Comparison of ENCODE assay signal across 27 mouse cellular contexts in the genomic region with DNA sequence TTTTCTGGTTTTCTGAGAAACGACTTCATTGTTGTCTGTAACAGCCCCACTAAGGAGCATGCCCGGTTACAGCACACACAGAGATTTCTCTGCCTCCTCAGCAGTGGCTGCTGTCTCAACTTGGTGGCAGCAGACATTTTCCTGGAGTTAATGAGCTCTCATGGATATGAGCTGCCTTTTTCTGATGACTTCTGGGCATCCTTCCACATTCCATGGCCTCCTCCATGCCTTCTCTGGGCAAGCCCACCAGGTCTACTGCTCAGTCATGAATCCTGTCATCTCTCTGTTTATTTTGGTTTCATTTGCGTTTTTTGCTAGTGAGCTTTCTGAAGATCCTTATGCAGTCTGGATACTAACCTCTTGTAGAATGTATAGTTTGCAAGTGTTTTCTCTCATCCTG. TPM values are rescaled to one million over a fixed set of nuclear protein-coding genes. Genes with fewer than 3 reads are reported as not detected.
A peak's percentile ranks its signal among the peaks of the same experiment; 100 is the strongest.
DNase-seq lines count a peak whose midpoint lies in the region; ATAC-seq and TF ChIP-seq lines count a peak whose summit lies in the region.
"Had no signal": no experiment of that assay in that cellular context is flagged by ENCODE, and none has a peak within 500 bp of the region (broad histone marks: within the 10 kb centered on the region; RNA-seq: fewer than 3 reads in every experiment).

No protein-coding gene starts in this region.

- 51% methylated on average over 3 of the region's 3 CpGs for WGBS in heart, embryonic 16.5 days
- WGBS in heart, embryonic 10.5 days = 67% methylated on average over 3 of the region's 3 CpGs
- 26% methylated on average over 3 of the region's 3 CpGs for WGBS in lung, embryonic 16.5 days
- 54% methylated on average over 3 of the region's 3 CpGs for WGBS in lung, adult 2 months
- WGBS in lung, postnatal 0 days = 43% methylated on average over 3 of the region's 3 CpGs

- no peaks in the 10 kb centered on the region for H3K9me3 ChIP-seq in heart, embryonic 16.5 days (replicated peaks; ENCODE audit: control insufficient read depth, low read length)
- H3K9me3 ChIP-seq in heart, embryonic 10.5 days = no peaks in the 10 kb centered on the region
- no peaks in the 10 kb centered on the region for H3K9me3 ChIP-seq in lung, embryonic 16.5 days (ENCODE audit: control insufficient read depth, low read length)
- H3K9me3 ChIP-seq in lung, postnatal 0 days (ENCODE audit: low read length) = no peaks in the 10 kb centered on the region
- H3K9me3 ChIP-seq: forebrain, embryonic 13.5 days; midbrain, embryonic 12.5 days had no signal

- no peak for TF ChIP-seq POLR2A in lung, adult 2 months (IDR thresholded peaks at IDR 0.05; ENCODE audit: borderline replicate concordance, extremely low read depth, low read depth, low read length)

- no peak for TF ChIP-seq EP300 in lung, postnatal 0 days (IDR thresholded peaks at IDR 0.05)

- no peak for TF ChIP-seq CTCF in lung, adult 2 months (IDR thresholded peaks at IDR 0.05; ENCODE audit: insufficient read depth, low read length)
- TF ChIP-seq CTCF in lung, postnatal 0 days (IDR thresholded peaks at IDR 0.05) = no peak

- peak overlapping the region; percentile 14; the same call in 1 of the 2 replicates for H3K27ac ChIP-seq in heart, embryonic 16.5 days (ENCODE audit: low read length)
- no peak overlapping the region for H3K27ac ChIP-seq in heart, embryonic 10.5 days
- peak overlapping the region; percentile 79 for H3K27ac ChIP-seq in lung, embryonic 16.5 days (ENCODE audit: low read length)
- H3K27ac ChIP-seq in lung, postnatal 0 days (ENCODE audit: low read length) = no peak overlapping the region
- H3K27ac ChIP-seq: forebrain, embryonic 13.5 days; gastrocnemius, adult 2 months; left cerebral cortex, adult 2 months; macrophage; midbrain, embryonic 12.5 days had no signal

- peaks cover 6% of the 10 kb centered on the region; the same call in 1 of the 2 replicates for H3K4me1 ChIP-seq in heart, embryonic 16.5 days (ENCODE audit: control insufficient read depth, insufficient read depth, low read length)
- peaks cover 26% of the 10 kb centered on the region for H3K4me1 ChIP-seq in heart, embryonic 10.5 days
- H3K4me1 ChIP-seq in lung, embryonic 16.5 days (replicated peaks; ENCODE audit: control insufficient read depth, insufficient read depth, low read length) = peaks cover 9% of the 10 kb centered on the region
- no peaks in the 10 kb centered on the region for H3K4me1 ChIP-seq in lung, adult 2 months (ENCODE audit: control insufficient read depth, insufficient read depth, low read length)
- no peaks in the 10 kb centered on the region for H3K4me1 ChIP-seq in lung, postnatal 0 days (ENCODE audit: insufficient read depth, low read depth, low read length)
- H3K4me1 ChIP-seq: forebrain, embryonic 13.5 days; midbrain, embryonic 12.5 days had no signal

- ATAC-seq in heart, embryonic 16.5 days (replicated peaks; ENCODE audit: extremely low read depth, insufficient read depth, low FRiP score) = no peak
- peak; percentile 86 for ATAC-seq in lung, embryonic 16.5 days (ENCODE audit: low read depth)
- peak; percentile 61 for ATAC-seq in lung, postnatal 0 days
- no peak for ATAC-seq in megakaryocyte-erythroid progenitor cell, adult 5-6 weeks (replicated peaks; ENCODE audit: low FRiP score, low TSS enrichment, poor library complexity, severe bottlenecking)
- ATAC-seq: activated CD4-positive, CD25-positive, alpha-beta regulatory T cell, adult 4 months; forebrain, embryonic 13.5 days had no signal

- H3K9ac ChIP-seq in heart, embryonic 16.5 days (ENCODE audit: low read length) = no peak overlapping the region
- no peak overlapping the region for H3K9ac ChIP-seq in lung, embryonic 16.5 days (ENCODE audit: low read length)
- H3K9ac ChIP-seq in lung, postnatal 0 days (replicated peaks; ENCODE audit: low read depth) = no peak overlapping the region
- H3K9ac ChIP-seq: forebrain, embryonic 13.5 days; midbrain, embryonic 12.5 days had no signal

- no peaks in the 10 kb centered on the region for H3K27me3 ChIP-seq in heart, embryonic 16.5 days (ENCODE audit: control insufficient read depth, insufficient read depth, low read length)
- H3K27me3 ChIP-seq in heart, embryonic 10.5 days (ENCODE audit: insufficient read depth, poor library complexity, severe bottlenecking) = no peaks in the 10 kb centered on the region
- no peaks in the 10 kb centered on the region for H3K27me3 ChIP-seq in lung, embryonic 16.5 days (ENCODE audit: control insufficient read depth, insufficient read depth, low read depth, low read length)
- H3K27me3 ChIP-seq in lung, postnatal 0 days (replicated peaks; ENCODE audit: insufficient read depth, low read length) = no peaks in the 10 kb centered on the region
- H3K27me3 ChIP-seq: forebrain, embryonic 13.5 days had no signal

- H3K4me2 ChIP-seq in heart, embryonic 16.5 days (ENCODE audit: low read depth, low read length) = no peak overlapping the region
- no peak overlapping the region for H3K4me2 ChIP-seq in lung, embryonic 16.5 days (ENCODE audit: low read depth, low read length)
- no peak overlapping the region for H3K4me2 ChIP-seq in lung, postnatal 0 days (replicated peaks; ENCODE audit: low read depth, low read length)
- H3K4me2 ChIP-seq: forebrain, embryonic 13.5 days; heart, embryonic 11.5 days; liver, embryonic 11.5 days; midbrain, embryonic 12.5 days had no signal

- no peaks in the 10 kb centered on the region for H3K36me3 ChIP-seq in heart, embryonic 16.5 days (ENCODE audit: control insufficient read depth, insufficient read depth)
- no peaks in the 10 kb centered on the region for H3K36me3 ChIP-seq in heart, embryonic 10.5 days
- H3K36me3 ChIP-seq in lung, embryonic 16.5 days (ENCODE audit: control insufficient read depth, insufficient read depth, low read length) = no peaks in the 10 kb centered on the region
- no peaks in the 10 kb centered on the region for H3K36me3 ChIP-seq in lung, postnatal 0 days (ENCODE audit: insufficient read depth, low read length)
- H3K36me3 ChIP-seq: midbrain, embryonic 12.5 days had no signal

- DNase-seq in heart, embryonic 10.5 days (ENCODE audit: low spot score) = no peak
- no peak for DNase-seq in lung, adult 2 months
- DNase-seq in NIH3T3 (ENCODE audit: low read depth) = peak; percentile 69
- peak; percentile 58 for DNase-seq in lung, postnatal 0 days (ENCODE audit: low spot score)
- no peak for DNase-seq in testis, postnatal 10 days (ENCODE audit: low spot score)
- DNase-seq: adrenal gland, postnatal 14 days; cerebellum, adult 11 months; cerebellum, postnatal 36 days; gastrocnemius, adult 2 months; heart, postnatal 36 days; kidney, adult 9 months; kidney, postnatal 36 days; layer of hippocampus, adult 9-11 months; right cerebral cortex, postnatal 14 days; spleen, adult 18-20 months had no signal

- no peak overlapping the region for H3K4me3 ChIP-seq in heart, embryonic 16.5 days (ENCODE audit: low read length)
- H3K4me3 ChIP-seq in heart, embryonic 10.5 days = no peak overlapping the region
- no peak overlapping the region for H3K4me3 ChIP-seq in lung, embryonic 16.5 days (ENCODE audit: low read length)
- no peak overlapping the region for H3K4me3 ChIP-seq in lung, adult 2 months (replicated peaks; ENCODE audit: extremely low read depth, low read depth, low read length)
- H3K4me3 ChIP-seq in lung, postnatal 0 days (ENCODE audit: low read depth, low read length) = no peak overlapping the region
- H3K4me3 ChIP-seq: erythroblast, embryonic 14.5 days; forebrain, embryonic 13.5 days; gastrocnemius, adult 2 months; left cerebral cortex, adult 2 months; midbrain, embryonic 12.5 days; myocyte had no signal

RNA-seq across cellular contexts. Expression of a gene that starts 45.9 kb away (rescaled TPM):
- 4.6 and 5.3 TPM in 2 replicates for polyA plus RNA-seq in heart, embryonic 16.5 days (2015; fragmentation: Nextera tagmentation; extraction: Ambion mirVana)
- polyA plus RNA-seq in heart, embryonic 10.5 days (2016; fragmentation: Nextera tagmentation; extraction: Ambion mirVana) = 3.8 and 6.4 TPM in 2 replicates
- polyA plus RNA-seq in lung, embryonic 16.5 days (2015; fragmentation: Nextera tagmentation; extraction: Ambion mirVana) = 5.2 and 5.3 TPM in 2 replicates
- polyA plus RNA-seq in lung, adult 2 months (2012; rRNA removed) = 4.7 and 5.9 TPM in 2 replicates
- polyA plus RNA-seq in lung, postnatal 0 days (2015; fragmentation: Nextera tagmentation; extraction: Ambion mirVana) = 1.8 and 2.2 TPM in 2 replicates
- 1.9 and 3.0 TPM in 2 replicates for total RNA-seq in megakaryocyte-erythroid progenitor cell, adult 5-6 weeks (2014; fragmentation: Nextera tagmentation)
- 0.66 and 0.76 TPM in 2 replicates for total RNA-seq in megakaryocyte-erythroid progenitor cell, adult 5-6 weeks (2017)
- polyA plus RNA-seq: erythroblast, embryonic 14.5 days had no signal

Comparison
In these comparisons a context has a peak if more than half of its experiments do, and no peak if none do; other contexts are left out.
1. H3K27ac ChIP-seq: peak in heart, embryonic 16.5 days (single experiment) and lung, embryonic 16.5 days (single experiment); none in heart, embryonic 10.5 days (single experiment) and lung, postnatal 0 days (single experiment).
2. DNase-seq: peak in NIH3T3 (single experiment) and lung, postnatal 0 days (single experiment); none in heart, embryonic 10.5 days (single experiment), lung, adult 2 months (single experiment) and testis, postnatal 10 days (single experiment).
3. ATAC-seq: peak in lung, embryonic 16.5 days (single experiment) and lung, postnatal 0 days (single experiment); none in heart, embryonic 16.5 days (single experiment) and megakaryocyte-erythroid progenitor cell, adult 5-6 weeks (single experiment).